Mouse (Mus musculus): ENCODE results near the gene Slc9a1. TPM values are rescaled to one million over a fixed set of nuclear protein-coding genes. Genes with fewer than 3 reads are reported as not detected.

The Slc9a1 gene
- polyA plus RNA-seq, 1 experiment = 49.5 TPM

DNA sequence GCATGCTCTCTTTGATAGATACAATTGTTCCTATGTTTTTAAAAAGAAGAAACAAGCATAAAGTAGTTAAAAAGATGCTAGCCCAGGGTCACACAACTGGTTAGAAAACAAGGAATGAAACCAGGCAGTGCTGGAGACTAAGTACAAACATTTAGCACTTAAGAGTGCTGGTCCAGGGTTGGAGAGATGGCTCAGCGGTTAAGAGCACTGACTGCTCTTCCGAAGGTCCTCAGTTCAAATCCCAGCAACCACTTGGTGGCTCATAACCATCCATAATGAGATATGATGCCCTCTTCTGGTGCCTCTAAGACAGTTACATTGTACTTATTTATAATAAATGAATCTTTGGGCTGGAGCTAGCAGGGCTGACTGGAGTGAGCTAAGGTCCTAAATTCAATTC lies 29.3 kb upstream of the Slc9a1 start:
- H3K27ac ChIP-seq (ENCODE audit: insufficient read depth, low read length) = no peak overlapping the region
- DNase-seq = no peak
- 84% methylated on average over 2 of the region's 2 CpGs for WGBS
- no peak for TF ChIP-seq POLR2A (IDR thresholded peaks at IDR 0.05; ENCODE audit: borderline replicate concordance, insufficient read depth, low read length)
- no peak for TF ChIP-seq CTCF (IDR thresholded peaks at IDR 0.05; ENCODE audit: borderline replicate concordance, insufficient read depth, low read depth, low read length)
- no peaks in the 10 kb centered on the region for H3K27me3 ChIP-seq (ENCODE audit: control insufficient read depth, insufficient read depth, low read length)
- H3K4me3 ChIP-seq (replicated peaks; ENCODE audit: insufficient read depth, low read depth, low read length) = no peak overlapping the region
- no peaks in the 10 kb centered on the region for H3K4me1 ChIP-seq (ENCODE audit: control insufficient read depth, insufficient read depth, low read length)

DNA sequence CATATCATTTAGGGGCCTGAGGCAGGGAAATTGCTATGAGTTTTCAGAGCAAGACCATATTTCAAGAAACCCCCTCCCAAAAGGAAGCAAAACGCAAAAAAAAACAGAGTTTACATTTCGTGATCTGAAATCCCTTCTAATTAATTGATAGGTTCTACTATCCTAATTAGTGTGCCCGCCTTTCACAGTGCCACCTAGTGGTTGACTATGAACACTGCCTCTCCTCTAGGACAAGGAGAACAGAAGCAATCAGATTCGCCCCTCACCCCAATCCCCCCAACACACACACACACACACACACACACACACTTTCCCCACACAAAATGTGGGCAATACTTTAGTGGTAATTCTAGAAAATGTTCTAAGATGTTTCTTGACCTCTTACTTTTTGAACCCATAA lies 25.4 kb upstream of the Slc9a1 start:
- H3K4me3 ChIP-seq (replicated peaks; ENCODE audit: insufficient read depth, low read depth, low read length) = no peak overlapping the region
- no peaks in the 10 kb centered on the region for H3K27me3 ChIP-seq (ENCODE audit: control insufficient read depth, insufficient read depth, low read length)
- WGBS = 4% methylated on average over 4 of the region's 4 CpGs
- no peaks in the 10 kb centered on the region for H3K4me1 ChIP-seq (ENCODE audit: control insufficient read depth, insufficient read depth, low read length)
- TF ChIP-seq CTCF (IDR thresholded peaks at IDR 0.05; ENCODE audit: borderline replicate concordance, insufficient read depth, low read depth, low read length) (peak; percentile 70), POLR2A (IDR thresholded peaks at IDR 0.05; ENCODE audit: borderline replicate concordance, insufficient read depth, low read length) (no peak)
- no peak overlapping the region for H3K27ac ChIP-seq (ENCODE audit: insufficient read depth, low read length)
- peak; percentile 25 to 43 for DNase-seq

DNA sequence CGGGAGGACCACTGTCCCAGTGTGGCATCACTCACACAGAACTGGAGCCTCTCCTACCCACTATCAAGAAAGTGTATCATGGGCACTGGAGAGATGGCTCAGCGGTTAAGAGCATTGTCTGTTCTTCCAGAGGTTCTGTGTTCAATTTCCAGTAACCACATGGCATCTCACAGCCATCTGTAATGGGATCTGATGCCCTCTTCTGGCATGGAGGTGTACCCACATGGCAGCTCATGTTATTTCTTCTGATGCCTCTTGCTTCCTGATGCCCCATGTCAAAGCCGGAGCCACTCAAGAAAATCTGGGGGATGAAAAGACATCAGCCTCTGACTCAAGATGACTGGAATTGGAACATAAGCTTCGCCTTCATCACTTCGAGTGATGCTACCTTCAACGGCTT lies 23.8 kb upstream of the Slc9a1 start:
- DNase-seq = no peak
- H3K4me3 ChIP-seq (replicated peaks; ENCODE audit: insufficient read depth, low read depth, low read length) = no peak overlapping the region
- 88% methylated on average over 6 of the region's 6 CpGs for WGBS
- H3K27ac ChIP-seq (ENCODE audit: insufficient read depth, low read length) = no peak overlapping the region
- no peak for TF ChIP-seq CTCF (IDR thresholded peaks at IDR 0.05; ENCODE audit: borderline replicate concordance, insufficient read depth, low read depth, low read length)
- no peak for TF ChIP-seq POLR2A (IDR thresholded peaks at IDR 0.05; ENCODE audit: borderline replicate concordance, insufficient read depth, low read length)
- no peaks in the 10 kb centered on the region for H3K27me3 ChIP-seq (ENCODE audit: control insufficient read depth, insufficient read depth, low read length)
- H3K4me1 ChIP-seq (ENCODE audit: control insufficient read depth, insufficient read depth, low read length) = no peaks in the 10 kb centered on the region

DNA sequence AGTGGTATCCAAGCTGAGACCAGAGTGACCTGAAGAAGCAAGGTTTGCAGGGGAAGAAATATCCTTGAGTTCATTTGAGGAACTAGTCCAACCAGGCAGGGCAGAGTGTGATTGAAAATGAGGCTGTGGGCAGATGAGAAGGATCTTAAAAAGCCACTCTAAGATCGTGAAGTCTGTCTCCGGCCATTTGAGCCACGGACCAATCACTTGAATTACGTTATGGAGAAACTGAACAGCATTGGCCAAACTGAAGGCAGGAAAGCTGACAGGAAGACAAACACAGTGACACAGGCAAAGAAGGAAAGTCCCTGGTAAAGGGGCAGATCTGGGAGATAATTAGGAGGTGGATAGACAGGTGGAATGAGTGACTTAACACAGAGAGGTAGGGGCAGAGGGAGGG lies 22.9 kb upstream of the Slc9a1 start:
- Histone ChIP-seq H3K4me3 (replicated peaks; ENCODE audit: insufficient read depth, low read depth, low read length) (no peak overlapping the region), H3K4me1 (ENCODE audit: control insufficient read depth, insufficient read depth, low read length) (no peaks in the 10 kb centered on the region), H3K27ac (ENCODE audit: insufficient read depth, low read length) (no peak overlapping the region), H3K27me3 (ENCODE audit: control insufficient read depth, insufficient read depth, low read length) (no peaks in the 10 kb centered on the region)
- no peak for TF ChIP-seq CTCF (IDR thresholded peaks at IDR 0.05; ENCODE audit: borderline replicate concordance, insufficient read depth, low read depth, low read length)
- no peak for TF ChIP-seq POLR2A (IDR thresholded peaks at IDR 0.05; ENCODE audit: borderline replicate concordance, insufficient read depth, low read length)
- 82% methylated on average over 4 of the region's 4 CpGs for WGBS
- DNase-seq = no peak

DNA sequence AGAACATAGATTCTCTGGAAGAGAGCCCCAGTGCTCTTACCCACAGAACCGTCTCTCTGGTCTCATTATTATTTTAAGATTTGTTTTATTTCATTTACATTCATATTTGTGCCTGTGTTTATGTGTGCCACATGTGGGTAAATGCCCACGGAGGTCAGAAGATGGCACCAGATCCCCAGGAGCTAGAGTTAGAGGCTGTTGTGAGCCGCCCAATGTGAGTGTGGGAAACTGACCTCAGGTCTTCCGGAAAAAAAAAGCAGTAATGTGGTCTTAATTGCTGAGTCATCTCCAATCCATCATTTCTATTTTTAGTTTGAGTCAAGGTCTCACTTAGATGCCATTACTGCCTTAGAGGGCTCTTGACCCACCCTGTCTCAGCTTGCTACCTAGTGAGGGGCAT lies 21.9 kb upstream of the Slc9a1 start:
- no peak overlapping the region for H3K4me3 ChIP-seq (replicated peaks; ENCODE audit: insufficient read depth, low read depth, low read length)
- WGBS = 70% methylated on average over 4 of the region's 4 CpGs
- DNase-seq = no peak
- H3K27me3 ChIP-seq (ENCODE audit: control insufficient read depth, insufficient read depth, low read length) = no peaks in the 10 kb centered on the region
- no peak overlapping the region for H3K27ac ChIP-seq (ENCODE audit: insufficient read depth, low read length)
- no peaks in the 10 kb centered on the region for H3K4me1 ChIP-seq (ENCODE audit: control insufficient read depth, insufficient read depth, low read length)
- no peak for TF ChIP-seq CTCF (IDR thresholded peaks at IDR 0.05; ENCODE audit: borderline replicate concordance, insufficient read depth, low read depth, low read length)
- no peak for TF ChIP-seq POLR2A (IDR thresholded peaks at IDR 0.05; ENCODE audit: borderline replicate concordance, insufficient read depth, low read length)

DNA sequence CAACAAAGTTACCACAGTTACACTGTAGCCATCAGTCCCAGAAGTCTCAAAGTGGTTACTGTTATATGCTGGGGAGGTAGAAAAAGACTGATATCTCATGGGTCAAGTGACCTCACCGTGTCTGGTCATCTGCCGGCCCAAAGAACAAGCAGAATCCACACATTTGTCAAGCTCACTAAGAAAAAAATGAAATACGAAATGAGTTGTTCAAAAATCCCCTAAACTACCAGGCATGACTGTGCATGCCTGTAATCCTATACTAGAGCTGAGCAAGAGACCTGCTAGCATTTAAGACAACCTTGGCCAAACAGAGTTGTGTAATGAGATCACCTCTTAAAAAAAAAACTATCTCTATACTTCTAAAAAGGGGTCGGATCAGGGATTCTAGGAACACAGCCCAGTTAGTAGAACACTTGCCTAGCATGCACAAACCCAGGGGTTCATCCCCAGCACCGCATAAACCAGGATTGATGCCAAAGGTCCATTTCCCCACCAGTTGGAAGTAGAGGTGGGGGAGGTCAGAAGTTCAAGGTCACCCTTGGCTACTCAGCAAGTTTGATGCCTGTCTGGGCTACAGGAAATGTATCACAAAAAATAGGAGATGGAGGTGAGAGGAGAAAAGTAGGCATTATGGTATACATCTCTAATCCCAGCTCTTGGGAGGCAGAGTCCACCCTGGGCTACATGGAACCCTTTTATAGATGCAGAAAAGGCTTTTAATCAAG lies 21.3 kb upstream of the Slc9a1 start:
- Histone ChIP-seq H3K4me3 (replicated peaks; ENCODE audit: insufficient read depth, low read depth, low read length) (no peak overlapping the region), H3K4me1 (ENCODE audit: control insufficient read depth, insufficient read depth, low read length) (no peaks in the 10 kb centered on the region), H3K27me3 (ENCODE audit: control insufficient read depth, insufficient read depth, low read length) (no peaks in the 10 kb centered on the region), H3K27ac (ENCODE audit: insufficient read depth, low read length) (no peak overlapping the region)
- DNase-seq = no peak
- TF ChIP-seq POLR2A (IDR thresholded peaks at IDR 0.05; ENCODE audit: borderline replicate concordance, insufficient read depth, low read length) (no peak), CTCF (IDR thresholded peaks at IDR 0.05; ENCODE audit: borderline replicate concordance, insufficient read depth, low read depth, low read length) (no peak)
- 83% methylated on average over 5 of the region's 5 CpGs for WGBS

DNA sequence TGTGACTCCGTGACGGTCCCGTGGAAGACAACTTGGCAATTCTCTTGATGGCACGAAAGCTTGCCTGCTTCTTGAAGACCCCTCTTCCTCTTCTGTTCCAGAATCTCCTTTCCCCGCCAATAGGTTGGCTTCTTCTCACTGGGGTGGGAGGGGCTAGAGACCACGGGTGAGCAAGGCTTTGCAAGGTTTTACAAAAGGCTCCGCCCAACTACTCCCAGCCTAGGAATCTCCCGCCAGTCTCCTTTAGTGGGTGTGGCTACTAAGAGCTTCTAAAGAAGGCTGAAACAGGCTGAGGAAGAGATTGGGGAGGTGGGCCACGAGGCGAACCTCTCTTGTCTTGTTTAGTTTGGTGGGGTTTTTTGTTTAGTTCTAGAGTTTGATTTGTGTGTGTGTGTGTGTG lies 16.7 kb upstream of the Slc9a1 start:
- no peaks in the 10 kb centered on the region for H3K4me1 ChIP-seq (ENCODE audit: control insufficient read depth, insufficient read depth, low read length)
- WGBS = 74% methylated on average over 10 of the region's 10 CpGs
- no peak overlapping the region for H3K27ac ChIP-seq (ENCODE audit: insufficient read depth, low read length)
- TF ChIP-seq POLR2A (IDR thresholded peaks at IDR 0.05; ENCODE audit: borderline replicate concordance, insufficient read depth, low read length) (no peak), CTCF (IDR thresholded peaks at IDR 0.05; ENCODE audit: borderline replicate concordance, insufficient read depth, low read depth, low read length) (no peak)
- H3K4me3 ChIP-seq (replicated peaks; ENCODE audit: insufficient read depth, low read depth, low read length) = no peak overlapping the region
- no peak for DNase-seq
- H3K27me3 ChIP-seq (ENCODE audit: control insufficient read depth, insufficient read depth, low read length) = no peaks in the 10 kb centered on the region
